Comparison of ENCODE assay signal across 1 mouse cellular context in genomic region chr9:77426110-77426509, GRCm38 (mm10).
TF ChIP-seq lines count a peak whose summit lies in the region.

No protein-coding gene starts in this region.

TF ChIP-seq in CH12.LX, 34 proteins besides CTCF, POLR2A, EP300 and RAD21 (continued from another document):
- TF ChIP-seq RCOR1 (conservative IDR thresholded peaks at IDR 0.05; ENCODE audit: low read depth, low read length) = peak; percentile 79
- TF ChIP-seq IRF4 (IDR thresholded peaks at IDR 0.05; ENCODE audit: low read depth, low read length) = peak; percentile 93
- peak; percentile 55; the same call in 1 of the 2 replicates for TF ChIP-seq MEF2A (IDR thresholded peaks at IDR 0.05; ENCODE audit: borderline replicate concordance, low read depth, low read length)
TF ChIP-seq in CH12.LX: peak in this region for 12.
